In the genomic region with DNA sequence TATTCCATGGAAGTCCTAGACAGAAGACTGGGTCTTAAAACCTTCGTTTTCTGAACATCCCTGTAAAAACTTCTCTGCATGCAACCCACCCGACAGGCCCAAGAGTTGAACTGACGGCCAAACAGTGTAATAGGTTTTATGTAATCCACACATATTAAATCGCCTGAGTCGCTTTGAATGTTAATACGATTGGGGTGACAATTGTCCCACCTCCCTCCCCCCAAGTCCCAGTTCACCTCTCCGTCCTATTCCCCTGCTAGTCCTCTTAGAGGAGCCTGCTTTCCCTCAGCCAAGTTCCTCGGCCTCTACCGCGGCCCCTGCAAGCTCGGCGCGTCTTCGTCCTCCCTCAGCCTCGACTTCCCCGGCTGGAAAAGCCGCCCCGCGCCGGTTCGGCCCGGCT, we compare ENCODE assay signal across 8 mouse cellular contexts. TPM values are rescaled to one million over a fixed set of nuclear protein-coding genes. Genes with fewer than 3 reads are reported as not detected.
DNase-seq lines count a peak whose midpoint lies in the region; ATAC-seq lines count a peak whose summit lies in the region.

No protein-coding gene starts in this region.

- H3K9me3 ChIP-seq in kidney, embryonic 15.5 days (replicated peaks): no peaks in the 10 kb centered on the region
- no peaks in the 10 kb centered on the region for H3K9me3 ChIP-seq in heart, embryonic 16.5 days (replicated peaks; ENCODE audit: control insufficient read depth, low read length)
- H3K9me3 ChIP-seq in megakaryocyte, embryonic 14.5 days: no peaks in the 10 kb centered on the region

- peak overlapping the region; percentile 98 for H3K27ac ChIP-seq in kidney, embryonic 15.5 days
- peak overlapping the region; percentile 99 for H3K27ac ChIP-seq in heart, embryonic 16.5 days (ENCODE audit: low read length)

- under 1% methylated on average over 22 of the region's 22 CpGs for WGBS in kidney, embryonic 15.5 days
- under 1% methylated on average over 22 of the region's 22 CpGs for WGBS in heart, embryonic 16.5 days

- peak overlapping the region; percentile 64 for H3K4me2 ChIP-seq in kidney, embryonic 15.5 days
- H3K4me2 ChIP-seq in heart, embryonic 16.5 days (ENCODE audit: low read depth, low read length): peak overlapping the region; percentile 81

- H3K4me3 ChIP-seq in kidney, embryonic 15.5 days (replicated peaks): peak overlapping the region; percentile 97
- peak overlapping the region; percentile 100 for H3K4me3 ChIP-seq in heart, embryonic 16.5 days (ENCODE audit: low read length)
- H3K4me3 ChIP-seq in megakaryocyte, embryonic 14.5 days (replicated peaks): peak overlapping the region; percentile 98

- no peak for DNase-seq in kidney, postnatal 10 days
- peak; percentile 2 for DNase-seq in T-cell, adult 2 months (ENCODE audit: low spot score)
- no peak for DNase-seq in urinary bladder, postnatal 25 days (ENCODE audit: low spot score)
- DNase-seq in ovary, postnatal 36 days (ENCODE audit: low spot score): no peak
- DNase-seq in ovary, postnatal 10 days (ENCODE audit: low spot score): no peak

- H3K4me1 ChIP-seq in kidney, embryonic 15.5 days: peaks cover 11% of the 10 kb centered on the region; the same call in 1 of the 2 replicates
- H3K4me1 ChIP-seq in heart, embryonic 16.5 days (ENCODE audit: control insufficient read depth, insufficient read depth, low read length): peaks cover 19% of the 10 kb centered on the region
- peaks cover 30% of the 10 kb centered on the region; the same call in 1 of the 2 replicates for H3K4me1 ChIP-seq in megakaryocyte, embryonic 14.5 days

- ATAC-seq in kidney, embryonic 15.5 days (replicated peaks; ENCODE audit: low FRiP score): peak; percentile 10
- ATAC-seq in heart, embryonic 16.5 days (replicated peaks; ENCODE audit: extremely low read depth, insufficient read depth, low FRiP score): no peak

- peak overlapping the region; percentile 93 for H3K9ac ChIP-seq in kidney, embryonic 15.5 days
- peak overlapping the region; percentile 100 for H3K9ac ChIP-seq in heart, embryonic 16.5 days (ENCODE audit: low read length)

- no peaks in the 10 kb centered on the region for H3K27me3 ChIP-seq in kidney, embryonic 15.5 days
- H3K27me3 ChIP-seq in heart, embryonic 16.5 days (ENCODE audit: control insufficient read depth, insufficient read depth, low read length): no peaks in the 10 kb centered on the region
- no peaks in the 10 kb centered on the region for H3K27me3 ChIP-seq in megakaryocyte, embryonic 14.5 days (replicated peaks)

- peaks cover 4% of the 10 kb centered on the region for H3K36me3 ChIP-seq in kidney, embryonic 15.5 days
- peaks cover 2% of the 10 kb centered on the region; the same call in 1 of the 2 replicates for H3K36me3 ChIP-seq in heart, embryonic 16.5 days (ENCODE audit: control insufficient read depth, insufficient read depth)
- peaks cover 19% of the 10 kb centered on the region for H3K36me3 ChIP-seq in megakaryocyte, embryonic 14.5 days (replicated peaks; ENCODE audit: low read length)

RNA-seq across cellular contexts. Expression of a gene that starts 1.5 kb away (rescaled TPM):
- 10.4 and 11.1 TPM in 2 replicates for polyA plus RNA-seq in kidney, embryonic 15.5 days (2015; fragmentation: Nextera tagmentation; extraction: Ambion mirVana)
- polyA plus RNA-seq in heart, embryonic 16.5 days (2015; fragmentation: Nextera tagmentation; extraction: Ambion mirVana): 6.9 and 10.0 TPM in 2 replicates
- polyA plus RNA-seq in megakaryocyte, embryonic 14.5 days (2012; ENCODE audit: insufficient read depth, low replicate concordance): 1.7 TPM in 1 of 2 replicates, not detected in the other

RNA-seq across cellular contexts. Expression of a gene that starts 2.2 kb away (rescaled TPM):
- 61.5 and 65.3 TPM in 2 replicates for polyA plus RNA-seq in kidney, embryonic 15.5 days (2015; fragmentation: Nextera tagmentation; extraction: Ambion mirVana)
- polyA plus RNA-seq in heart, embryonic 16.5 days (2015; fragmentation: Nextera tagmentation; extraction: Ambion mirVana): 48.9 and 50.6 TPM in 2 replicates
- polyA plus RNA-seq in megakaryocyte, embryonic 14.5 days (2012; ENCODE audit: insufficient read depth, low replicate concordance): 4.3 and 25.7 TPM in 2 replicates
